Mouse (Mus musculus): ENCODE measurements around the gene Abhd14b. TPM values are rescaled to one million over a fixed set of nuclear protein-coding genes. Genes with fewer than 3 reads are reported as not detected.
A peak's percentile ranks its signal among the peaks of the same experiment; 100 is the strongest.

Abhd14b gene
- 1 to 10 TPM; 8.5 to 8.6 TPM for total RNA-seq (2021)
- long read RNA-seq, experiment 1, transcript Abhd14b-201 (4 exons, 1,745 nt): major isoform, 11 of 15 reads
- long read RNA-seq, experiment 1, partial matches to known transcripts: 0 of 15 reads
- long read RNA-seq, experiment 1, other reads (novel, unspliced or antisense): 1 of 15 reads
- long read RNA-seq, experiment 2, transcript Abhd14b-201 (4 exons, 1,745 nt): major isoform, 6 of 7 reads
- long read RNA-seq, experiment 2, partial matches to known transcripts: 0 of 7 reads
- long read RNA-seq, experiment 2, other reads (novel, unspliced or antisense): 1 of 7 reads

GRCm38 (mm10) chr9:106447348-106447747, at the start of gene Abhd14b, which contains the start of gene Abhd14a:
Abhd14b (plus strand) TSS chr9:106447459.
Abhd14a (minus strand) TSS chr9:106447678.
- DNase-seq: peak; percentile 95 to 98

GRCm38 (mm10) chr9:106397733-106398132, 49.5 kb upstream of the Abhd14b start:
- peak in 1 of 2 experiments; percentile 57 for DNase-seq

- DNase-seq: no peak
These were observed 48.5 kb upstream of the Abhd14b start for GRCm38 (mm10) chr9:106398667-106399311.

GRCm38 (mm10) chr9:106399808-106400207, 47.5 kb upstream of the Abhd14b start:
- no peak for DNase-seq

GRCm38 (mm10) chr9:106402149-106402548, 45.1 kb upstream of the Abhd14b start:
- DNase-seq: no peak

- no peak for DNase-seq
These were observed 44.5 kb upstream of the Abhd14b start for GRCm38 (mm10) chr9:106402607-106403375.

- DNase-seq: peak; percentile 80 to 86
These were observed 42.0 kb upstream of the Abhd14b start for GRCm38 (mm10) chr9:106405275-106405674.

- peak; percentile 80 to 89 for DNase-seq
These were observed 40.7 kb upstream of the Abhd14b start for GRCm38 (mm10) chr9:106406443-106407078.

GRCm38 (mm10) chr9:106409096-106409495, 38.2 kb upstream of the Abhd14b start:
- DNase-seq: no peak

GRCm38 (mm10) chr9:106410086-106410650, 37.1 kb upstream of the Abhd14b start:
- DNase-seq: no peak

- no peak for DNase-seq
These were observed 36.1 kb upstream of the Abhd14b start for GRCm38 (mm10) chr9:106411091-106411594.

GRCm38 (mm10) chr9:106411729-106412128, 35.5 kb upstream of the Abhd14b start:
- DNase-seq: no peak

- no peak for DNase-seq
These were observed 35.0 kb upstream of the Abhd14b start for GRCm38 (mm10) chr9:106412210-106412609.

- no peak for DNase-seq
These were observed 33.7 kb upstream of the Abhd14b start for GRCm38 (mm10) chr9:106413606-106414005.

GRCm38 (mm10) chr9:106416826-106417225, 30.4 kb upstream of the Abhd14b start:
- no peak for DNase-seq

GRCm38 (mm10) chr9:106417841-106418625, 29.2 kb upstream of the Abhd14b start:
- DNase-seq: peak; percentile 86 to 88

GRCm38 (mm10) chr9:106420608-106421007, 26.7 kb upstream of the Abhd14b start:
- no peak for DNase-seq

- no peak for DNase-seq
These were observed 26.0 kb upstream of the Abhd14b start for GRCm38 (mm10) chr9:106421033-106421864.

- DNase-seq: peak; percentile 90 to 94
These were observed 25.4 kb upstream of the Abhd14b start for GRCm38 (mm10) chr9:106421865-106422160.

GRCm38 (mm10) chr9:106428719-106429220, 18.5 kb upstream of the Abhd14b start:
- no peak for DNase-seq

All from heart, adult 18-20 months (tissue).